ENCODE assay signal across 9 mouse cellular contexts in the genomic region with DNA sequence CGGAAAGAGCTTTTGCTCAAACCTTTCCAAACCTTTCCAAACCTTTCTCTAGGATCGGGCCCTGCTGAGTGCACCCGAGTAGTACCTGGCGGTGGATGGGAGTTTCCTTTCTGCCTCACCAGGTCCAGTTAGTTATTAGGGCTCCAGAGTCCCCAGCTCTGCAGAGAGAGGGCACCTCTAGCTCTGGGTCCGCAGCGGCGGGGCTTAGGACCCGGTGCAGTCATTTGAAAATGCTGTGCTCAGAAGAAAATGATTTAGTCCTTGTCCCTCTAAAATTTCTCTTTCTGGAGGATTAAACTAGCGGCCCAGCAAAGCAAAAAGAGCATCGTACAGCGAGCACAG. TPM values are rescaled to one million over a fixed set of nuclear protein-coding genes. Genes with fewer than 3 reads are reported as not detected.
DNase-seq lines count a peak whose midpoint lies in the region; ATAC-seq lines count a peak whose summit lies in the region.
"Had no signal": no experiment of that assay in that cellular context is flagged by ENCODE, and none has a peak within 500 bp of the region (broad histone marks: within the 10 kb centered on the region; RNA-seq: fewer than 3 reads in every experiment).

No protein-coding gene starts in this region.

- H3K36me3 ChIP-seq in heart, embryonic 14.5 days (ENCODE audit: control insufficient read depth, insufficient read depth, low read length), result no peaks in the 10 kb centered on the region
- H3K36me3 ChIP-seq in forebrain, embryonic 10.5 days (replicated peaks), result no peaks in the 10 kb centered on the region
- H3K36me3 ChIP-seq in limb, embryonic 13.5 days, result no peaks in the 10 kb centered on the region

- no peak for DNase-seq in heart, postnatal 4 days
- DNase-seq in brain, adult 2 months (ENCODE audit: low read depth, low spot score), result peak; percentile 78
- DNase-seq in forebrain, embryonic 10.5 days (ENCODE audit: extremely low spot score, low spot score), result no peak
- peak; percentile 67 for DNase-seq in retina, embryonic 14.5 days (ENCODE audit: low spot score)
- DNase-seq in testis, postnatal 14 days (ENCODE audit: low spot score), result no peak

- peaks cover 33% of the 10 kb centered on the region for H3K27me3 ChIP-seq in heart, embryonic 14.5 days (ENCODE audit: control insufficient read depth, insufficient read depth, low read length)
- H3K27me3 ChIP-seq in forebrain, embryonic 10.5 days (ENCODE audit: poor library complexity, severe bottlenecking), result peaks cover 52% of the 10 kb centered on the region
- peaks cover 47% of the 10 kb centered on the region for H3K27me3 ChIP-seq in limb, embryonic 13.5 days

- H3K9ac ChIP-seq in heart, embryonic 14.5 days (ENCODE audit: low read length), result peak overlapping the region; percentile 52
- peak overlapping the region; percentile 73 for H3K9ac ChIP-seq in limb, embryonic 13.5 days

- no peak overlapping the region for H3K27ac ChIP-seq in heart, embryonic 14.5 days (replicated peaks in 1 of 2; ENCODE audit: control insufficient read depth in 1 of 2, insufficient read depth in 1 of 2, low read depth in 2 of 2, low read length in 2 of 2)
- peak overlapping the region; percentile 77 for H3K27ac ChIP-seq in forebrain, embryonic 10.5 days
- H3K27ac ChIP-seq in limb, embryonic 13.5 days, result no peak overlapping the region

- ATAC-seq in heart, embryonic 14.5 days (ENCODE audit: insufficient number of reproducible peaks, insufficient read depth, low FRiP score, low read depth), result no peak
- ATAC-seq in limb, embryonic 13.5 days (ENCODE audit: low FRiP score, low read depth), result peak; percentile 52; the same call in 1 of the 2 replicates
- ATAC-seq in granulocyte monocyte progenitor cell, adult 5-6 weeks (replicated peaks; ENCODE audit: poor library complexity, severe bottlenecking), result no peak

- H3K9me3 ChIP-seq in heart, embryonic 14.5 days (ENCODE audit: control insufficient read depth, low read length), result no peaks in the 10 kb centered on the region
- no peaks in the 10 kb centered on the region for H3K9me3 ChIP-seq in forebrain, embryonic 10.5 days
- H3K9me3 ChIP-seq in limb, embryonic 13.5 days, result no peaks in the 10 kb centered on the region

- peak overlapping the region; percentile 99 for H3K4me2 ChIP-seq in heart, embryonic 14.5 days (ENCODE audit: low read length)
- H3K4me2 ChIP-seq in limb, embryonic 13.5 days (replicated peaks), result peak overlapping the region; percentile 99

- H3K4me1 ChIP-seq in heart, embryonic 14.5 days (ENCODE audit: control insufficient read depth in 2 of 2, insufficient read depth in 2 of 2, low read length in 2 of 2), result no peaks in the 10 kb centered on the region
- peaks cover 20% of the 10 kb centered on the region for H3K4me1 ChIP-seq in forebrain, embryonic 10.5 days
- H3K4me1 ChIP-seq in limb, embryonic 13.5 days, result 0 out of 2 replicates have a peak, but pooled peaks cover 5% of the 10 kb centered on the region

- peak overlapping the region; percentile 61 to 63 for H3K4me3 ChIP-seq in heart, embryonic 14.5 days (ENCODE audit: control insufficient read depth in 1 of 2, insufficient read depth in 1 of 2, low read depth in 1 of 2, low read length in 2 of 2)
- peak overlapping the region; percentile 78 for H3K4me3 ChIP-seq in forebrain, embryonic 10.5 days
- H3K4me3 ChIP-seq in limb, embryonic 13.5 days, result peak overlapping the region; percentile 69

- 7% methylated on average over 11 of the region's 11 CpGs for WGBS in heart, embryonic 14.5 days
- 6% methylated on average over 11 of the region's 11 CpGs for WGBS in forebrain, embryonic 10.5 days
- WGBS in limb, embryonic 13.5 days, result 5% methylated on average over 11 of the region's 11 CpGs

RNA-seq across cellular contexts. Expression of a gene that starts 1.3 kb away (rescaled TPM):
- 1.4 and 2.5 TPM in 2 replicates for polyA plus RNA-seq in heart, embryonic 14.5 days (2014; fragmentation: Nextera tagmentation; extraction: Ambion mirVana)
- 1 to 10 TPM; 1.5 TPM for total RNA-seq in heart, postnatal 4 days (2021)
- polyA plus RNA-seq in forebrain, embryonic 10.5 days (2016; fragmentation: Nextera tagmentation; extraction: Ambion mirVana), result 1.1 and 1.4 TPM in 2 replicates
- polyA plus RNA-seq in limb, embryonic 13.5 days (2015; fragmentation: Nextera tagmentation; extraction: Ambion mirVana), result 4.9 and 6.7 TPM in 2 replicates
- total RNA-seq in granulocyte monocyte progenitor cell, adult 5-6 weeks (2014; fragmentation: Nextera tagmentation), result not detected in 2 replicates
- not detected in 2 replicates for total RNA-seq in granulocyte monocyte progenitor cell, adult 5-6 weeks (2017)
- total RNA-seq: hematopoietic stem cell, adult 5-6 weeks had no signal

Comparison
In these comparisons a context has a peak if more than half of its experiments do, and no peak if none do; other contexts are left out.
1. DNase-seq: peak in brain, adult 2 months (single experiment) and retina, embryonic 14.5 days (single experiment); none in heart, postnatal 4 days (single experiment), forebrain, embryonic 10.5 days (single experiment) and testis, postnatal 14 days (single experiment).
2. Peak in every context shown above with its lines, with median percentiles within 50 percentile points of each other: H3K4me3 ChIP-seq.